Mouse (Mus musculus) cerebellum, adult 11 months (tissue): ENCODE data around the gene Nme3.

Source experiments
- DNase-seq: peaks from one replicate; pipeline ENCODE4 v3.0.0; 2022

Gene Nme3

DNA sequence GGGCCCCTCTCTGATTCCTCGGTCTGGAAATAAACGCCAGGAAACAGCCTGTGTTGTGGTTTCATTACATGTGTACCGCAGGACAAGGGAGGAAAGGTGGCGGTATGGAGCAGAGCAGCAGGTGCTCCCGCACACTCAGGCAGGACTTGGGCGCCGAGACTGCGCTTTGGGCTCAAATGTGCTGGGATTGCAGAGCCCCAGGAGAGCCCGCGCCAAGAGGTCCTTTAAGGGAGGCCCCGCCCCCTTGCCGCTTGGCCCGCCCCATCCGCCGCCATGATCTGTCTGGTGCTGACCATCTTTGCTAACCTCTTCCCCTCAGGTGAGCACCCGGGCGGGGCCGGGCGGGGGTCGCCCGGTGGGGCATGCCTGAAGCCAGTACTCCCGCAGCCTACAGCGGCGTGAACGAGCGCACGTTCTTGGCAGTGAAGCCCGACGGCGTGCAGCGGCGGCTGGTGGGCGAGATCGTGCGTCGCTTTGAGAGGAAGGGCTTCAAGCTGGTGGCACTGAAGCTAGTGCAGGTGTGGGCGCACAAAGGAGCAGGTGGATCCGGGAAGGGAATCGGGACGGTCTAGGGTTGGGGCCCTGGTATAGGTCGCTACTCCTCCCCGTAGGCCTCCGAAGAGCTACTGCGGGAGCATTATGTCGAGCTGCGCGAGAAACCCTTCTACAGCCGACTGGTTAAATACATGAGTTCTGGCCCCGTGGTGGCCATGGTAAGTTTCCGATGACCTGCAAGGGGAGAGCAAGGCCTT lies at the start of gene Nme3:
Nme3 (plus strand) TSS at position 260 of the 752 bp plus-strand sequence.
- peak; percentile 69 for DNase-seq

DNA sequence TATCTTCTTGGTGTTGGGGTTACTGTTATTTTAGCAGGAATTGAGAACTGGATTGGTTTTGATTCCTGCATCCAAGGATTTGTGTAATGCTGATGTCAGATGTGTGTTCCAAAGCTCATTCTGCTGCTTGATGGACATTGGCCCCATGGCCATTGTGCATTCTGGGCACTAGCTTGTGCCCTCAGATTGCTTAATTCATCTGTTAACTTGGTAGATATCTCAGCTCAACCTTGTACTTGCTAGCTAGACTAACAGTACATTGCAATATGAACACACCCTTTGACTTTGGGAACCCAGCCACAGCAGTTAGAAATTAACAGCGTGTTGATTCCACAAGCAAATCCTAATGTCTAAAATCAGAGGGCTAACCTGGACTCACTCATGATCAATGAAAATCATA lies 48.9 kb upstream of the Nme3 start:
- DNase-seq = no peak

DNA sequence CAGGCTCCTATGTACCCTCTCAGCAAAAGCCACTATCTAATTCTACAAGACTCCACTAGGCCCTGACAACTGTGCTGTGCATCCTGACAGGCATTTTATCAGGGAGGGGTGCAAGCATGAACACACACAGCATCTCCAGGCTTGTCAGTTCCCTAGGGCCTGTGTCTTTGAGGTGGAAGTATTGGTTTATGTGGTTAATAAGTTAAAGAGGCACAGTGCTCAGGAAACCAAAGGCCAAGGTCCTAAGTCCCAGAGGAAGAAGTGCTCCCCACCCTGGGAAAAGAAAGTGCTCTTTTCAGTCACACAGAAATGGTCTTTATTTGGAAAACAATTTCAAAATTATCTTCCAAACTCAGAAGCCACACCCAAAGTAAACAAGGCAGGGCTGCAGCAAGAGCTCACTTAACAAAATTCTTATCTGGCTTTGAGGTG lies 47.7 kb upstream of the Nme3 start:
- DNase-seq = no peak

DNA sequence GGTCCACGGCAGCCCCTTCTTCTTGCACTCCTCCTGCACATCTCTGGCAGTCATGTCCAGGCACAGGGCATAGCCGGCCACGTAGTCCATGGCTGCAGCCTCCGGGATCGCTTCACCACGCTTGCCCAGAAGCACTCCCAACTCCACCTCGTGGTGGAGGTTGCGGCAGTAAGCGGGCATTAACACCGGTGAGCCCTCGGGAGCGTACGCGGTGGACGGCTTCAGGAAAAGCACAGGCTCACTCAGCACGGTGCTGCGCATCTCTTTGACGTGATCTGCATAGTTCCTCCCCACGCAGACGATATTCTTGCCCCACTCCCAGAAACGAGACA lies 46.6 kb upstream of the Nme3 start:
- DNase-seq = no peak

DNA sequence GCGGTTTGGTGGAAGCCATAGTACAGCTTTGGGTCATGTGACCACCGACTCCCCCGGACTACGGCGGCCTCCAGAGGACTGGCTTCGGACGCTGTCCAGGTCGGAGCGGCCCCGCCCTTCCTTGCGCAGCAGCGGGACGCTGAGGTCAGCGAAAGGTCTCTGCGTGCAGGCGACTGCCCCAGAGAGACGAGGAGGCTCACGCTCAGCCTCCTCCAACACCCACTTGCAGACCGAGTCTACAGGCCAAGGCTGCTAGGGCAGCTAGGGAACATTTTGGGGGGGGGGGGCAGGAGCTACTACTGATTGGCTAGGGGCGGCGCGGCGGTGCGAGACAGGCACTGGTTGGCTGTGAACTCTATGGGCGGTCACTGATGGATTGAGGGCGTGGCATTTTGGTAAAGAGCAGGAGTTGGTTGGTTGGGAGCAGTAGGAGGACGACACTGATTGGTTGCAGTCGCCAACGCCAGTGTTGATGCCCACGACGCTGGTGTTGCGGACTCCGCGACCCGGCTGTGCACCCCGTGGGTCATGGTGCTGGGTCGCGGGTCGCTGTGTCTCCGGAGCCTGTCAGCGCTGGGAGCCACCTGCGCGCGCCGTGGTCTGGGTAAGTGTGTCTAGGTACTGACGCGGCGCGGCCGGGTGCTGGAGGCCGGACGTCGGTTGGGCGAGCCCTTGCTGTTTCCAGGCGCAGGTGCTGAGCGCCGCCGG lies 46.1 kb upstream of the Nme3 start, which contains the start of gene Fahd1:
Fahd1 (minus strand) TSS at position 300 of the 708 bp plus-strand sequence.
- peak; percentile 94 for DNase-seq

DNA sequence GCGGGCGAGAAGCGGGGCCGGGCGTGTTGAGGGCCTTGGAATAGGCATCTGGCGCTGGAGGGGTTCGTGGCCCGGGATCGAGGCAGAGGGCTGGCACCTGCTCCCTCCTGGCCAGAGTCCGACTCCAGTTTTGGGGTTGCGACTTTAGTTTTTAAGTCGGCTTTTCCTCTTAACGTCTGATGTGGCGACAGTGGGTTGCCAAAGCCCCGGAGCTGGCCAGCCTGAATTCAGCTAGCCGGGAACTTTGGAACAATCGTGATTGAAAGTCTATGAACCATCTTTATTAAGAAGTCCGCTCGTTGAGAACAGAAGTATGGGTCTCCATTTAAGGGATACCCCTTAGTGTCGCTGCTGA lies 45.5 kb upstream of the Nme3 start:
- DNase-seq = no peak

DNA sequence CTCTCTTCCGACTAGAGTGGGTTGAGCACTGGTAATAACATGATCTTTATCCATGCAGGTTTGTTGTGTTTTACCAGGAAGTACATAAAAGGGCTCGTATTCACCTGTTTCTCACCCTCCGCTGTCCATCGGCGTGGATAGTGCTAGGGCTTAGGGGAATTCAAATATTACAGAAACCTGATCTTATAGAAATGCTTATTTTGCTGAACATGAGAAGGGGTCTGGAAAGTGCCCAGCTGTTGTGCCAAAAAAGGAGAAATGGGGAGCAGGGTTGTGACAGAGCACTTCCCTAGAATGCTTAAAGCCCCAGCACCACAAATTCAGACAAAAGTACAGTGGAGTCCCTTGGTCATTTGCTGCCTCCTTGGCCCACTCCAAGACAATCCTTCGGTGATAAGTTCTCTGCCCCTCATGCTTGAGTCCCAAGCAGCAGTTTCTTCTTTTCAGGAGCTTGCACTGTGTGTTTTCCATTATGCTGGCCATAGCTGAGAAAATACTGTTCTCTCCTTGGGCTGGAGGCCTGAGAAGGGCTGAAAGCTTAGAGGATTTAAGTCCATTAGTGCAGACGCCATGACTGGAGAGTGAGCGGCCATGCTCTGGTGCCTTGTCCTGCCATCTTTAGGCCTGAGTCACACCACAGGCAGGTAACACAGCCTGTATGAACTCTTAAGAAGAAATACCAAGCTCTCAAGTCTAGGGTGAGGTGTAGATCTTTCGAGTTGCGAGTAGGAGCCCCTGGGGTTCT lies 44.7 kb upstream of the Nme3 start:
- DNase-seq = no peak

DNA sequence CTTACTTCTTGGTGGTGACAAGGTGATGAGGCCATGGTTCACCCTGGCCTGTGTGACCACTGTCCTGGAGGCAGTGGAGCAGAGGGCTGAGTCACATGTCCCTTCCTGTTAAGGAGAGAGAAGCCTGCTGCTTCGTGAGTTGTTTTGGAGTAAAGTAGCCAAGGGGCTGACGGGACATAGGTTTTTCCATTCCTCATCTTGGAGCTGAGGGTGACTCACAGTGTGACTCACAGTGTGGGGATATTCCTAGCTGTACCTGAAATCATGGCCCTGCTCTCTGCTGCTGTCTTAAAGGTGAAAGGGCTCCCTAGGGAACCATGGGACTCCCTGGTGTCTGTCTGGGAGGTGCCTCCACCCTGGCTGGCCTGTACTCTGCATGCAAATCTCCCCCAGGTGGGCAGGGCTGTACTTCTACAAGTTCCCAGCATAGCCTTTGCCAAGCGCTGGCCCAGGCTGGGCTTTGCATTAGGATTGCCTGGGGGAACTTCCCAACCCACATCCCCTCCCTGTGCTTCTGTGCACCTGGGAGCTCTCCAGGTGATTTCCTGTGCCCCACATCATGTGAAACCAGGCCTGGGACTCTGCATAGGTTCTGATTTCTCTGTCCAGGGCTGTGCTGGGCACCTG lies 40.3 kb upstream of the Nme3 start:
- no peak for DNase-seq

DNA sequence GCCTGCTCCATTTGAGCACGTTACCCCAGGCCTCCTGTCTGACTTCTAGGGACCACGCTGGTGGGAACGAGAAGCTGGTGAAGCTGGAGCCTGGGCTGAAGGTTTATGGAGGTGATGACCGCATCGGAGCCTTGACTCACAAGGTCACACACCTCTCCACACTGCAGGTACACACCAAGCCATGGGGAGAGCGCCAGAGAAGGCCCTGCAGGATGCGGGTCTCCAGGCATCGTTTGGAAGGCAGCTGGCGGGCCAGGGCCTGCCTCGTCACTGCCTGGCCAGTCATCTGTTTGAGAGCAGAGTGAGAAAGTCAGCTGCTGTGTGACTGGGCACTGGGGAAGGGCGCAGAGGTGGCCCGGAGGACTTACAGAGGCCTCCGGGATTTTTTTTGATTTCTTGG lies 39.7 kb upstream of the Nme3 start:
- DNase-seq = no peak

DNA sequence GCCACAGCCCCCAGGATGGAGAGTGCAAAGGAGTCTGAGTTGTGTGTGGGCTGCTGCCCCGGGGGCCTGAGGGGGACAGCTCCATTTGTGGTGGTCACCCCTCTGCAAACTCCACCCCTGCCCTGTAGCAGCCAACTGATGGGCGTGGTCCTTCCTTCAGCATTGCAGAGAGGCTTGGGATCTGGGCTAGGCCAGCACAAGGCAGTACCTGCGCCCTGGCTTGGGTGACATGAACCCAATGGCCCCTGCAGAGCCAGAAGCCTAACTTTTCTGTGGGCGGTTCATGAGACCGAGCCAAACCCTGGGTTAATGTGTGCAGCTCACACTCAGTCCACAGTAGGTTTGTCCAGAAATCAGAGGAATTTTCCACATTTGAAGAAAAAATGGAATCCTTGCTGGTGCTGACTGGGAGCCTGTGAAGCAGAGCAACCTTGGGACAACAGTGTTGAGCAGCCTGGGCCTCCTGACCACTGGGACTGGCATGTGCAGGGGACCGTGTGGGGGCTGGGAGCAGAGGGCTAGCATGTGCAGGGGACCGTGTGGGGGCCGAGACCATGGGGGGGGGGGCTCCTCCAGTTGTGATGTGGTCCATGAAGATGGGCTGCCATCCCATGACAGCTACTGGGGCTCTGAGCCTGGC lies 38.3 kb upstream of the Nme3 start:
- DNase-seq = no peak

DNA sequence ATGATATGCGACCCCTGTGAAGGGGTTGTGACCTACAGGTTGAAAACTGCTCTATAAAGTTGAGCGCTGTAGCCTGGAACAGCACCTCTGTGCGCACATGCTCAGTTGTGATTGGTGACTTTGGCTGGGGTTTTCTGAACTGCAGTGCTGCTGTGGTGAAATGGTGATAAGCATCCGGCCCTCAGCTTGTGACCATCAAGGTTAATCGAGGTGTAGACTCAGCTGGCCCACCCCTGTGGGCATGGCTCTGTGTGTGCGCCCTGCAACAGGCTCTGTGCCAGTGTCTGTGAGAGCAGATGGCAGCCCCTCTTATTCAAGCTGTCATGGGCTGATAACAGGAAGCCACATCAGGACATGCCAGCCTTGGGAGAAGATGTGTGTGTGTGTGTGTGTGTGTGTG lies 37.3 kb upstream of the Nme3 start:
- no peak for DNase-seq

DNA sequence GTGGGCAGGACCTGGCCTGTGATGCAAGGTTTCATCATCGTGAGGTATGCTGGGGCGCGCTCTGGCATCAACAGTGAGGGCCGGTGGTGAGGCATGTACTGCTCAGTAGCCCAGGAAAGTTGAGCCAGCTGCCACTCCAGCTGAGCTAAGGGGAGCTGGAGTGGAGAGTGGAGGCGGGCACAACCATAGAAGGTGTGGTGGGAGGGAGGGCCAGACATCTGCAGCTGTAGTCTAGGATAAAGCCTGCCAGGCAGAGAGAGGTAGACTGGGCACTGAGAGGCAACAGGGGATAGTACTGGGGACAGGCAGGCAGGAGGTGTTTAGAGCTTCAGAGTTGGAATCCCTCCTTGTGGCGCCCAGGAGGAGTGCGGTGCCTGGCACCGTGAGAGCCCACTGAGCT lies 36.2 kb upstream of the Nme3 start:
- DNase-seq = no peak

DNA sequence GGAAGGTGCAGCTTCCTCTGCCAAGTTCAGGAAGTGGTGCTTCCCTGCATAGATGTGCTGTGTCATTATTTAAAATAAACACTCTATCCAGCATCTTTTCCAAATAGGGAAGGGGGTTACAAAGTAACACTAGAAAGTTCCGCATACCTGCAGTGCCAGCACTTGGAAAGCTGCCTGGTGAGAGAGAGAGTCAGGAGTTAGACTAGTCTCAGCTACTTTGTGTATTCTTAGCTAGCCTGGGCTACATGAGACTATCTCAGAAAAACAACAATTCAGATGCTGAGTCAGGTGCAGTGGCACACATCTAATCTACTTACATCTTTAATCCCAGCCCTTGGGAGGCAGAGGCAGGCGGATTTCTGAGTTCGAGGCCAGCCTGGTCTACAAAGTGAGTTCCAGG lies 34.5 kb upstream of the Nme3 start:
- DNase-seq = no peak

DNA sequence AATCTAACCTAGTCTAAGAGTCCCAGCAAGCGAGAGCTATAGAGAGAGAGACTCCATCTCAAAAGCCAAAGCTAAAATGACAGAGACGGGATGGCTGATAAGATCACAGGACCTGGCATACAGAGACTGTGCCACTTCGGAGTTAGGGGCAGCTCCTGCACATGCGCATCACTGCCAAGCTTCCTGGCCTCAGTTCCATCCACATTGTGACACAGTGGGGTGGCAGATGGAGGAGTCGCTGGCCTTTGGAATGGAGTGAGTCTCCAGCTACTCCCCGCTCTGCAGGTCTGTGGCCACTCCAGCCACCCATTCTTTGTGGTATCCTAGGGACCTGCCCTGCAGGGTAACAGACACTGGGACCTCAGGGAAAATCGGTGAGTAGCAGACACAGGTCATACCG lies 30.5 kb upstream of the Nme3 start, which contains the start of gene Igfals:
Igfals (plus strand) TSS at position 222 of the 400 bp plus-strand sequence.
- DNase-seq = peak; percentile 84

DNA sequence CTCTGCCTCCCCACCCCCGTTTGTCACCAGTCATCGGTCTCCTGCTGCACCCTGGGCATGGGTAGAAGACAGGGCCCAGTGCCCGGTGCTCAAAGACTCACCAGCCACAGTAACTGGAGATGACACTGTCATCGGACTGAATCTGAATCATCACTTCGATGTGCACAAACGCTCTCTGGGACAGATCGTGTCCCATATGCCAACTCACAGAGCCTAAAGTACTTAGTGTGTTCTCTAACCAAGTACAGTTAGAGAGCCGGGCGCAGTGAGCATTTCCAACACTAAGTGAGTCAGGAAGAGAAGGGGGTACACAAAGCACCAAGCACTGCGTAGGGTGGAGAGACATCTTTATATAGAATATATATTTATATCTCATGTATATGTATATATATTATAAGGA lies 28.4 kb upstream of the Nme3 start:
- DNase-seq = no peak

DNA sequence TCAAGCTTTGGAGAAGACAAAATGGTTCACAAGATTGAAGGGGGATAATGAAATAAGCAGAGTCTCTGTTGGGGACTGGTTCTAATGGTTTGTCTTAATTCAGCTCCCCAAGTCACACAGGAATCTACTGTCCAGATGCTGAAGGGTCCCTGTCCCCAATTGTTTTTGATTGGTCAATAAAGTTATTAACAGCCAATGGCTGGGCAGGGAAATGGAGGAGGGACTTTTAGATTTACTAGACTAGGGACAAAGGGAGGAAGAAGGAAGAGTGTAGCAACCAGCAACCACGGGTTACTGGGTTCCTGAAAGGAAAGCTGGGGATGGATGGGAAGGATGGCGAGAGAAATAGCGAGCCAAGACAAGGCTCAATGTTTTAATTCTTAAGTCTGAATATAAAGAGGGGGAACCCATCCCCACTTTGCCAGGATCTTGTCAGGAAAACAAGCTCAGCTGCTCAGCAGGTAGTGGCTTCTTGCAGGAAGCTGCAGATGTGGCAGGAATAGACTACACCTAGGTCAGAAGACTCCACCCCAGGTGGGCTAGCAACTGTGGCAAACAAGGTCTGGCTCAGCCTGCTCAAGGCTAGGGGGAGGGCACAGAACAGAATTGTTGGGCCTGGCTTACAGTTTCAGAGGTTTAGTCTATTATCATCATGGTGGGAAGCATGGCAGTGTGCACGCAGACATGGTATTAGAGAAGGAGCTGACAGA lies 22.4 kb upstream of the Nme3 start:
- no peak for DNase-seq

DNA sequence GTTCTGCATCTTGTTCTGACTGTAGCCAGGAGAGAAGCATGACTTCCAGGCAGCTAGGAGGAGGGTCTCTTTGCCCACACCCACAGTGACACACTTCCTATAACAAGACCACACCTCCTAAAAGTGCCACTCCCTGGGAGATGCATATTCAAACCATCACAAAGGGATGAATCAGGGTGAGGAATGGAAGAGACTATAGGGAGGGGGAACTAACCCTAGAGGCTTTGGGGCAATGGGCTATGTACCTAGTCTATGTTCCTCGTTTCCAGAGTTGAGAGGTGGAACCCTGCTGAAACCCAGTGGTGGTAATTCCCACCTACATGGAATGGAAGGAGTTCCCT lies 21.9 kb upstream of the Nme3 start:
- DNase-seq = no peak

DNA sequence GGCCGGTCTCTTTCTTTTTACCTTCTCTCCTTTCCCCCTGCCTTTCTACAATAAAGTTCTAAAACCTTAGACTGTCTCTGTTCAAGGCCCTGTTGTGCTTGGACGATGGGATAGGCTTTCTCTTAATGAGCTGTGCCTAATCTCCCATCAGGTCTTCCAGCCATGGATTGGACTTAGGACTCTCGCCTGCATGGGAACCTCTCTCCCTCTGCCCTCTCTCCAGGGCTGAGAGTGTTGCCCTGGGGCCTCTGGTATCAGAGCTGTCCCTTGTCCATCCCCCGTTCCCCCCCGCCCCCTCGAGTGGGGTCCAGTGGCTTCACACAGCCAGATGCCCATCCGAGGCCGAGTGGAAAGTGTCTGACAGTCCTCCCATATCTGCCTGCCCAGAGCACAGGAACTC lies 21.3 kb upstream of the Nme3 start:
- DNase-seq = no peak

DNA sequence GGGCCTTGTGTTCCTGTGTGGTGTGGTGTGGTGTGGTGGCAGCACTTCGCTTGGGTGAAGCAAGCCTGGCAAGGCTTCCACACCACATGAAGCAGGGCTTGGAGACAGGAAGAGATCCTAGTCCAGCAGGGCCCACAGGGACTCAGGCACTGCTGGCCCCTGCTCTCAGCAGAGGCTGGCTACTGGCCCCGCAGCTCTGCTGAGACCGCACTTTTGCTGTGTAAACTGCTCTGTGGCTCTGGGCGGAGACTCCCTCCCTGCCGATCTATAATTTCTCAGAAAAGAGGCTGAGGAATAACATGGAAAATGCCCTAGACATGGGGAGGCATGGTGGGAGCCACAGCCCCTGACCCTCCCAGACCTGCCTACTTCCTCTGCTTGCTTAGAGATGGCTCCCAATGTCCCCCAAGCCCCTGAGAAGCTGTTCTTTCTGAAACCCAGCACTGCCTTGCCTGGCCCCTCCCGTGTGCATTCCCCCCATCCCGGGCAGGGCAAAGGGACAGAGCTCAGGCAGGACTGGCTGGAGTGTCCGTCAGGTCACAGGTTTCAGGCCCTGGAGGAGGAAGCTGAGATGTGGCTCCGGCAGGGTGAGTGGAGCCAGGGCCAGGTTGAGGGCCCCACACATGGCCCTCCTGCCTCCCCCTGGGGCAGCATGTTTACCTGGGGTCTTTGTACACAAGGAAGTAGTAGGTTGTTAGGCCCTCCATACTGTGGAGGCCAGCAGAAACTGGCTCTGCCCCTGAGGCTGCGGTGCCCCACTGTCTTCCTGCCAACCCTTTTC lies 18.8 kb upstream of the Nme3 start:
- no peak for DNase-seq

DNA sequence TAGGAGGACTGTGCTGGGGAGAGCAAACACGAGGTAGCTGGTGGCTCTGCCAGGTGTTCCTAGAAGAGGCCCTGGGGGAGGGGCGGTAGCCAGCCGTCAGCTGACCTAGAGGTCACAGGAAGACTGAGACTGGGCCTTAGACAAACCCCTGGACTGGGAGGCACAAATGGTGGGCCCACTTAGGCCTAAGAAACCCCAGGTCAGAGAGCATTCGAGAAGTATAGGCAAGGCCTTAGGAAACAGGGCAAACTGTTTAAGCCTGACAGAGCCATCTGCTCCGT lies 18.2 kb upstream of the Nme3 start:
- no peak for DNase-seq

DNA sequence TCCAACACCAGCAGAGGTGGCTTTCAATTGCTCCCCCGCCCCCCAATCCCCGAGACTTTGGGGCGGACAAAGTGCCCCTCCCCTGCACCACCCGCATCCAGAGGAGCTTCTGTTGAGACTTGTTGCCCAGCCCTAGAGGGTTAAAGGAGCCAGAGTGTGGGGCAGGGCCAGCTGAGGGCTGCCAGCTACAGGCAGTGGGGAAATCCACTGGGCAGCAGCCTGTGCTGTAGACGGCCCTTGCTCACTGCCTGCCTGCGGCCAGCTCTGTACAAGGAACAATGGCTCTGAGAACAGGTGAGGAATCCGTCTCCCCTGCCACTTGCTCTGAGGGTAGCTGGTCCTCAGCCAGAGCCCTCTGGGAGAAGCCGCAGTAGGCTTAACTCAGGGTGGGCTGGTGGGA lies 17.8 kb upstream of the Nme3 start:
- DNase-seq = no peak
